Mouse (Mus musculus) c-Kit-negative CD71-positive TER-119-positive erythroid progenitor cells, embryonic 14.5 days (primary cell): ENCODE results near the gene Dhx58.

ENCODE experiments used
- DNase-seq: peaks from one replicate; pipeline ENCODE4 v3.0.0-alpha.2; 2013; ENCODE audit warnings: low read depth, low spot score

The Dhx58 gene

DNA sequence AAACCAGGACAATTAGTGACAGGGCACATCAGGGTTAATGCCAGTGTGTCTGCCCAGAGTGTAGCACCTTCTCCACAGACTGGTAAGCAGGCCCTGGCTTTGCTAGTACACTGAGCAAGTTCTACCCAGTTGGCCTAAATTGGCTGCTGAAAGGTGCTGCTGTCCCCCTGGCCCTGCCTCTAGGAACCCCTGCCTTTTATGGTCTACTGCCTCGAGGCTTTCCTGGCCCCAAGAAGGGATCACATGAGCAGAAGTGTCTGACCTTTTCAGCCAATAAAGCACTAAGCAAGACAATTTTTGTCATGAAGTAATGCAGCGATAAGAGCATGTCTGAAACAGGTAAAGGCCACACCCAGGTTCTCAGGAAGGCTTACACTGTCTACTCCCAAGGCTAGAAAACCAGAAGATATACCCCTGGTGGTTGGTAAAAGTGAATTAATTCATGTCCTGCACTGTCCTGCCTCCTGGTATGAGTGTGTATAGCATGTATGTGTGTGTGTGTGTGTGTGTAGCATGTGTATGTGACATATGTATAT, 18.5 kb upstream of the Dhx58 start:
- no peak for DNase-seq

DNA sequence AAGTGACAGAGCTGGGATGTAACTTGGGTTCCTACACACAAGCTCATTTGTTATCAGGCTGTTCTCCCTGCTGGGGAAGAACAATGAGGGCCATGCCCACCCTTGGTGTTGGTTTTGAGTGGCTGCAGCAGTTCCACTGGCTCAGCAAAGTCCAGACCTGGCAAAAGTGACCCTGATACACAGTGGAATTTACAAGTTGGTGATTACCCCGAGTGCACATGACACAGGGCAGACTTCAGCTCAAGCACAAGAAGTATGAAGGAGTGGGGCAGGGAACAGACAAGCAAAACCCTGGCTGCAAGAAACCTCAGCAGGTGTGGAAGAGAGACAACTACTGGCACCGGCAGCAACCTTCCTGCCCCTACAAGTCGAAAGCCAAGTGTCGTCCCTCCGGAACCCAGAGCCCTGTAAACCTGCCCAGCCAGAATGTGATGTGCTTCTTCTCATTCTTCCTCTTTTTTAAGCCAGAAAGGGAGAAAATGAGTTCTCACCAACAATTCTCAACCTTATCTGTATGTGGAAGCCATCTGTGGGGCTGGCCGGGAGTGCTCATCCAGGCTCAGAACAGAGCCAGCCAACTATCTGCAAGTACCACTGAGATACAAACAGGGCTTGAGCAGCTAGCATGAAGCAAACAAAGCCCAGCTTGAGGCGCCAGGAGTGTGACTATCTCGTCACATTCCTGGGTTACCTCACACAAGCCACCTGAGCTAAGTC, 17.9 kb upstream of the Dhx58 start:
- no peak for DNase-seq

DNA sequence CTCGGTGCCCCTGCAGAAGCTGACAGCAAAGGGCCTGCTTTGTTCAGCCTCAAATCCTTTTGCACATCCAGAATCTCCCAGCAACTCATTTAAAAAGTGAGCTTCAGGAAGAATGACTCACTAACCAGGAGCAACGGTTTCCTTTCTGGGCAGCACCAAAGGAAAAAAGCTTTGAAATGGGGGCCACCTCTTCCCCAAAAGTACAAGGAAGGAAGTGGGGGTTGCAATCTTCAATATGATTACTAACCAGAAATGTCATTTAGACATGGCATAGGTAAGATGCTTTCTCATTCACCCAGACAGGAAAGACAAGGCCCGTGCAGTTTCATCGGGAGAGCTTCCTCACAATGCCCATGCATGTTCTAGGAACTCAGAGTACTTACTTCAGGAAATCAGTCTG, 17.2 kb upstream of the Dhx58 start:
- no peak for DNase-seq

DNA sequence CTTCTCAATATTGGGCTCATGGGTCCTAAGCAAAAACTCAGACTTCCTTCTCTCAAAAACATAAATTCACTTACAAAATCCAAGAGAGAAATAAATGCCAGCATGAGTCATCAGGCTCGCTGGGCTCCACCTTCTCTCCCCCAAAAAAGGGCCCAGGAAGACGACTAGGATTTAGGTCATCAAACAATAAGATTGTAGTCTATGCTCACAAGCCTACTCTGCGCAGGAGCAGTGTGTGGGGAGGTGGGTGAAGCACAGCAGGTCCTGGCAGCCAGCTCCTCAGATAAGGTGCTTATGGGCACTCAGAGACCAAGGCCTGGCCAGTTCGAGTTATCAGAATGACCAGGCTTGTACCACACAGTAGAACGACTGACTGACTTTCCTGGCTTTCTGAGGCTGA, 16.3 kb upstream of the Dhx58 start:
- no peak for DNase-seq

DNA sequence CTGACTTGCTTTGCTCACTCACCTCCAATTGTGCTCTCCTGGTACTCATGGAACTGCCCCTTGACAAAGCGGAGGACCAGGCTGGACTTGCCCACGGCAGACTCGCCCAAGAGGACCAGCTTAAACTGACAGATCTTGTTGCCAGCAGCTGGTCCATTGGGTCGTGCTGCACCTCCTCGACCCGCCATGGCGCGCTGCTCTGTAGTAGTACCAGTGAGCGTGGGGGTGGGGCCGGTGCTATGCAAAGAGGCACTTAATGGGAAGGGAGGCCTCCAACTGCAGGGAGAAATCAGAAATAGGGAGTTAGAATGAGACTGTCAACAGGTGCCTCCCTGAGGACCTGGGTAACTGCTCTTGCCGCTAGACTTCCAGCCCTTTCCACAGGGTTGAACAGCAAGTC, 15.8 kb upstream of the Dhx58 start:
- no peak for DNase-seq

DNA sequence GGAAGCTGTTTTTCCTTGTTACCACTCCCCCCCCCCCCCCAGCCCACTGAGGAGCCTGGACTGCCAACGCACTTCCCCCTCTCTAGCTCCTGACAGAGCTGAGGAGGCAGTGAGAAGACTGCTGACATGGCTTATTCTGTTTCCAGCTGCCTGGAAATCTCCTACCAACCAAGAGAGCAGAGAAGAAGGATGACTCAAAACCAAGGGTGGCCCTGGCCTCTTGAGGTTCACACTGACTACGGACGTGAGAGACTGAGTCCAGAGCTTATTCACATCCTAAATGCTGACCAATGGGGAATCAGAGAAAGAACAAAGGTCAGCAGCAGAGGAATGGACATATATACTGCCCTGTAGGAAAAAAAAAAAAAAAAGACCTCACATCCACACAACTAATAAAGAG, 15.2 kb upstream of the Dhx58 start:
- no peak for DNase-seq

DNA sequence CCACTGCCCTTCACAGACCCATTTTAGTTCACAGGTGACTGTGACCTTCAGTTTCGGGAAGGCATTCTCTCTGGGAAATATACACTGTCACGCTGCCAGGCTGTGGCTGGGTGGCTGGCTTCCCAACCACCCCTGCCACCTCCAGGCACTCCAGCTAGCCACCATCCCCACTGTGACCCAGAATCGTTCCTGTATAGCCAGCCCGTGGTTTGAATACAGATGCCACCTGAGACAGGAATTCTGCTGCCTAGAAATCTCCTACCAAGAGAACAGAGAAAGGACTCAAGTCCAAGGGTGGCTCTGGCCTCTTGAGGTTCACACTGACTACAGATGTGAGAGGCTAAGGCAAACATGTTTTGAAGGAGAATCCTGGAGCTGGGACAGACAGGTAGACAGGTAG, 14.8 kb upstream of the Dhx58 start:
- no peak for DNase-seq

DNA sequence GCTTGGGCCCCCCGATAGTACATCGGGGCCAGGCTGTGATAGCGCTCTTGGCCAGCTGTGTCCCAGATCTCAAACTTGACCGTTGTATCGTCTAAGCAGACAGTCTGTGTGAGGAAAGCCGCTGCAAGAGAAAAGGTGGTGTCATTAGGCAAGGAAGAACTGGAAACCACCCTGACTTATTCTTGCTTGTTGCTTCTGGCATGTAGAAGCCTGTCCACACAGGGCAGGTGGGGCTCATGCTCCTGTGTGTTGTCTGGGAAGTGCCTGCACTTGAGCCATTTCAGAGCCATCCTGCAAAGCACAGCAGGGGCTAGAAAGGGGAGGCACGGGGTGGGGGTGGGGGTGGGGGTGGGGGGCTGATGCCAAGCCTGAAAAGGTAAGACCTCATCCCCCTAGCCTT, 14.4 kb upstream of the Dhx58 start:
- DNase-seq: no peak

DNA sequence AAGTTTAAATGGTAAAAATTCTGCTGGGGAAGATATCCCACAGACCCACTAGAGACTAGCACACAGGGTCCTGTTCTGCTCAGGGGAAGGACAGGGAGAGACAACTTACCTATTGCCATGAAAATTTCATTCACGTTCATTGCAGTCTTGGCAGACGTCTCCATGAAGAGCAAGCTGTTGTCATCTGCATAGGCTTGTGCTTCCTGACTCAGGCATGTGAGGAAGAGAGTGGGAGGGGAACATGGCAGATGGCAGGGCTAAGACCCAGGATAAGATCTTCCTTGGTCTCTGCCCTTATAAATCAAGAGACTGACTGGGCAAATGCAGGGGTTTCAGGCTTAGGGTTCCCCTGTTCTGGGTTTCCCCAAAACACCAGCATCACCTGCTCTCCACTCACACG, 12.6 kb upstream of the Dhx58 start:
- DNase-seq: no peak

DNA sequence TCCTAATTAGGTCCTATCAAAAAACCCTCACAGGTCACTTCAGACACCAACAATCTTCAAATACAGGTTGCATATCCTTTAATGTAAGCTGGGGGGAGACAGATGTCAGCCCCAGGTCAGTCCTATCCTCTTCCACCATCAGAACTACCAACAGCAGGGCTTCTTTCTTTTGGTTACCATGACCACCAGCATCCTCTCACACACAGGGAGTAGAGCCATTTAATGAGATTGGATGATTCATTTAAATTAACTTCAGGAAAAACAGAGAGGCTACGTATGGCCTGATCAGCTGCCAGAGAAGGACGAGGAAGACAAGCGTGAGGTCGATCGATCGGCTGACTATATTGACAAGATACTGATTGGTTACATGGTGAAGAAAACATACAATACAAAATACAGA, 10.9 kb upstream of the Dhx58 start:
- DNase-seq: no peak

DNA sequence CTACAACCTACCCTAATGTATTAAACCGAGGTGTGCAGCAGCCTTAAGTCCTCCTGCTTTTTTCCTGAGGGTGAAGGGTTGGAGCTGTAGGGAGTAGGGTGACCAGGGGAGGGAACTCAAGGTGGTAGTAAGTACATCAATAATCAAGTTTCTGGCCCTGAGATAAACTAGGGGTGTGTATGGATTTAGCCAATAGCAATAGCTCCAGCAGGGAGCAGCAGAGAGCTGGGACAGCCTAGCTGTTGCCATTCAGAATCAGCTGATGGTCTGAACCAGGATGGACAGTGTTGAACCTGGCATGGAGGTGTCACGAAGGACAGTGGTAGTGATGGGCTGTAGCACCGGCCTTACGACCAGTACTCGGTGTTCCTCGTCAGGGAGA, 10.5 kb upstream of the Dhx58 start:
- DNase-seq: peak; percentile 65

DNA sequence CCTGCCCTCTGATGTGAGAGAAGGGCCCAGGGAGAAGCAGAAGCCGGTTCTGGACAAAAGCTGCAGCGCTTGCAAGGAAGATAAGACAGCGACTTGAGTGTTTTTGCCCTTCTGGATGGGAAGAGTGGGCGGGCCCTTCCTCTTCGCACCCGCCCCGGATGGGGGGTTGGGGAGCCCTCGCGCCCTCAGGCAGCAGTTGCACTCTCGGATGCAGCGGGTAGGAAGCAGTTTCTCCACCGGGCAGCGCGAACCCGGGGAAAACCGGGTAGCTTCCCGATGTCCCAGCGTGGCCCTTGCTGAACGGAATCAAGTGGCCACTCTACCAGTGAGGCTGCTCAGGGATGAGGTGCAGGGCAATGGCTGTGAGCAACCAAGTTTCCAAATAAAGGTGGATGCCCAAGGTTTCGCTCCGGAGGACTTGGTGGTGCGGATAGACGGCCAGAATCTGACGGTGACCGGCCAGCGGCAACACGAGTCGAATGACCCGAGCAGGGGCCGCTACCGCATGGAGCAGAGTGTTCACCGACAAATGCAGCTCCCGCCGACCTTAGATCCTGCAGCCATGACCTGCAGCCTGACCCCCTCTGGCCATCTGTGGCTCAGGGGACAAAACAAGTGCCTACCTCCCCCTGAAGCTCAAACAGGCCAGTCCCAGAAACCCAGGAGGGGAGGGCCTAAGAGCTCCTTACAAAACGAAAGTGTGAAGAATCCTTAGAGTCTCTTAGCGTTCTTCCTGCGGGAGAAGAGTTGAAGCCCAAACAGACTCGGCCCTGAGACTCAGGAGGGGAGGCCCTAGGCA, 9.9 kb upstream of the Dhx58 start, which contains the start of gene Hspb9:
Hspb9 (plus strand) TSS at position 116 of the 799 bp plus-strand sequence.
- peak; percentile 36 for DNase-seq

DNA sequence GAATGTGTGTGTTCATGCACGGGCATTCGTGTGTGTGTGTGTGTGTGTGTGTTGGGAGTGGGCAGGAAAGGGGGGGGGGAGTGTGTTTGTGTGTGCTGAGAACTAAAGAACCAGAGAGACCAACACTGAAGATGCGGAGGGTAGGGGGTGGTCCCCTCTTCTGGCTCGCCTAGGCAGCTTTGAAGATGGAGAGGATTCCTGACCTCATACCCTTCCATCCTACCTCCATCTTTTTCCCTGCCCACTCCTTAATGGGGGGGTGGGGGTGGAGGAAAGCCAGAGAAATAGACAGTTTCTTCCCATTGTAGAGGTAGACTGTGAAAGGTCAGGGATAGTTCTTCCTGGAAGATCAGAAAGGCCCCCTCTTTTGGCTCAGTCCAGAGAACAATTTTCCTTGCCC, 9.1 kb upstream of the Dhx58 start:
- no peak for DNase-seq

DNA sequence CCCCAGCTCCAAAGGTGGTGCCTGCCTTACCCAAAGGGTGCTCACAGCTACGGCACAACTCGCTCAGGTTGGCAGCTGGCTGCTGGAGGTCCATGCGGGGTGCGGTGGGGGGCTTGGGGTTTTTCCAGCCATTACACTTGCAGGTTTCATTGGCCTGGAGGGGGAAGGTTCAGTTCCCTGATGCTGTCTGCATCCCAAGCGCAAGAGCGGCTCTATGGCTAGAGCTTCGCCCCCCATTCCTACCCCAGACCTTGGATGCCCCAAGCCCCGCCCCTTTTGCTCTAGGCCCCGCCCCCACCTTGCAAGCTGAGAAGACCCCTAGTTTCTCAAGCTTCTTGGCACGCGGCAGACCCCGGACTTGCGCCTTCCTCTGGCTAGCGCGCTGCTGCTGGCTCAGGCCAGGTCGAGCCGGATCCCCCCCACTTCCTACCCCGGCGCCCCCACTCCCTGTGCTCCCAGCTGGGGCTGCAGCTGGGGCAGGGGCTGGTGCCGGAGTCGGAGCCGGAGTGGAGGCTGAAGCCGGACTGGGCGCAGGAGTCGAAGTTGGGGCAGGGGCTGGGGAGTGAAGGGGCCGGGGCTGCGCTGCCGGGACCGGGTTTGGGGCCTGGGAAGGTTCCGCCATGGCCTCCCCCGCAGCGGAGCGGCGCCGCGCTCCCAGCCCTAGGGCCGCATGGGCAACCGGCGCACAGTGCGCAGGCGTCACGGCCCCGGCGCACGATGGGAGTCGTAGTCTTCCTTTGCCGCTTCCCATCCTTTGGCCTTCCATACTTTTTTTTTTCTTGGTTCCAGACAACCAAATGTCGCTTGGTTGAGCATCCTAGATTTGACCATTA, 7.9 kb upstream of the Dhx58 start, which contains the start of gene Kat2a:
Kat2a (minus strand) TSS at position 683 of the 833 bp plus-strand sequence.
- peak; percentile 47 for DNase-seq

DNA sequence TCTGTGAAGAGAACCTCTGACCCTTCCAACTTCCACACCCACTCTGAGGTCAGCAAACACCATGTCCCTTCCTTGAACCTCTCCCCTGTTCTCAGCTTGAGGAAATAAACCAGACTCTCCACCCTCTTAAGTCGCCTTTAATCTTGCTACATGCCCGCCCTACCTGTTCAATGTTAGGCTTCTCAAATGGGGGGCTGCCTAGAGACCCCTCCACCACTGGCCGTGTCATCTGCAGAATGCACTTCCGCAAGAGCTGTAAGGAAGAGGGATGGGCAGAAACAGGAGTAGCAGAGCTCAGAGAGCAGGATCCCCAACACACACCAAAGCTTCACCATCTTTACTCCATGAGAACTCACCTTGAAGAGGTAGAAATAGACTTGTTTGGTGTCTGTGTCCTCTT, 6.9 kb upstream of the Dhx58 start:
- DNase-seq: no peak

DNA sequence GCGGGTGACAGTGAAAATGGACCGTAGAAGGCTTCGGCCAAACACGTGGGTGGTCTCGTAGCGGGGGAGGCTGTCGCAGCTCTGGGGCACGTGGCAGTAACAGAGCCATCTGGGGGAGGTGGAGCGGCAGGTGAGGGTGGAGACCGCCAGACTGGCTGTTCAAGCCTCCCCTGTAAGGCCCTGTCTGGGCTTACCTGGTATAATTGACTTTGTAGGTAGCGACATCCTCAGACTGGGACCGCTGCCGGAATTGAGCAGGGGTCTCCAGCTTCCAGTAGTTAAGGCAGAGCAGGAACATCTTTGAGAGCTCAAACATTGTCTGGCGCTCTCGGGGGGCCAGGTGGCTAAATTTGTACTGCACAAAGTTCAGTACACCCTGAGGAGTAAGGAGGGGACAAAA, 6.5 kb upstream of the Dhx58 start:
- DNase-seq: no peak

DNA sequence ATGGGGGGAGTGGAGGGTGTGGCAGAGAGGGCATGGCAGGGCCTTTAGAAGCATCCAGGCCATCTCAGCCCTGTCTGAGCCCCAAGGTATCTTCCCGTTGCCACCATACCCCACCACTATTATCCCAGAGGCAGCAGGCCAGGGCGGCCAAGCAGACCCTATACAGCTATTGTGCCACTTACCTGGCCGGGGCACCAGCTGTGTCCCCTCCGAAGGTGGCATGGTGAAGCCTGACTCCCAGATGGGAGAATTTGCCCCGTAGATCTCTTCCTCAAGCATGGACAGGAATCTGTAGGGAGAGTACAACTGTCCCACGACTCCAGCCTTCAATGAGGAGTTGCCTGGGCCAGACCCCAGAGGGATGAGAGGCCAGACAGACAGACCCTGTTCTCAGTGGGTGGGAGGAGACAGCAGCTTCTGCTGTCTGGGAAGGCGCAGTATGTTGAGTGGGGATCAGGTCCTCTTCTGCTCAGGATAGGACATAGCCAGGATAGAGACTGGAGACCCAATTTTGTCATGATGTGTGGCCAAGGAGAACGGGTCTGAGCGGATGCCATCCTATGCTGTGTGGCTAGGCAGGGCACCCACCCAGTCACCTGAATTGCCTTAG, 5.2 kb upstream of the Dhx58 start:
- no peak for DNase-seq

DNA sequence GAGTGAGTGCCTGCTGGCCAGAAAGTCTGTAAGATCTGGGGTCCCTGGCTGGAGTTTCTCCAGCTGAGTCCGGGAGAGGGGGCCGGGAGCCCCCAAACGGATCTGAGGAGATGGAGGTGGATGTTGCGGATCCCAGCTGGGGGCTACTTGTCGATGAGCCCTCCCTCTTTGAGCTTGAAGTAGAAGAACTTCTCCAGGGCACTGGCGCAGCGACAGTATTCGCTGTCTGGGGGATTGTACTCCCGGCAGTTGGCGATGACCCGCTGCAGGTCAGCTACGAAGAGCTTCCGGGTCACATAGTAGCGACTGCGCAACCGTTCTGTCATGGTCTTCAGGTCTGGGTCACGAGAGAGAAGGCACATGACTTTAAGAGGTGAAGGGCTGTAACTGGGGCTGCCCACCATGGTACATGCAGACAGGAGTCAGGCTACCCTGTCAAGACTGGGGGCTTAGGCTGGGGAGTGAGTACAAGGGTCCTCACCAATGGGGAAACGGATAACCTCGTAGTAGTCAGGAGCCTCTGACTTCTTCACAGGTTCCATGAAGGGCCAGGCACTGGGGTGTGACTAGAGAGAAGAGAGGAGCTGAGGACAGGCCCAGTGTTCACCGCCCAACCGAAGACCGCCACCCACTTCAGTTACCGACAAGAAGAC, 1.1 kb upstream of the Dhx58 start:
- no peak for DNase-seq

DNA sequence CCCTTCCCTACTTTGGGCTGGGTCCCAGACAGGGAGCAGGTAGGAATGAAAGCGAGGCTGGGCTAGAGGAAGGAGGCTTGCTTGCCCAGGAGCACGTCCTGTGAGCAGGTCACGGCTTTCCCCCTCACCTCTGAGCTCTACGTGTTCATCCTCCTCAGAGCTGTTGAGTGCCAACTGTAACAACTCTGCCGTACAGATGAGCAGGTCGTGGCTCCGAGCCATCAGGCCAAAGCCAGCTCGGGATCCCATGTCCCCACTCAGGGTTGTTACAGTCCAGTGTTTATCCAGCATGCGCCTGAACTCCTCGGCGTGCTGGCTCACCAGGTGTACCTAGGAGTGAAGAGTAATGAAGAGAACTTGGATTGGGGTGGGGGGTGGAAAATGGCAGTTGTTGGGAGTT, 705 bp downstream of the Dhx58 start:
- DNase-seq: no peak

DNA sequence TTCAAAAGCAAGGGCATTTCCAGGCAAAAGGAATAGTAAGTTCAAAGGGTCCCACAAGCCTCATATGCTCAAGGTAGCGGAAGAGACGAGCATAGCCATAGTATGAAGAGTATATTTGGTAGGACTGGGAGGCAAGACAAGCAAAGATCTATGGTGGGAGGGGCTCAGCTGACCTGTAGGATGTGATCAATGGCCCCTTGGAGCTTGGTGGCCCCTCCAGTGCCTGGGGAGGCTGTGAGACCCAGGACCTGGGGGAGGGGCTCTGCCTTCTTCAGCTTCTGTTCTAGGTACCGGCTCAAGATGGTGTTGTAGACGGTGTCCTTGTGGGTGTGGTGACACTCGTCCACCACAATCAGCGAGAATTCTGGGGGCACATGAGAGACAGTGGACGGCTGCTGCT, 1.2 kb downstream of the Dhx58 start:
- no peak for DNase-seq
